Mouse (Mus musculus) myocyte (in vitro differentiated cells): ENCODE measurements around the gene Zfp839.

Source experiments
- CEBPB ChIP-seq: IDR thresholded peaks from 2 replicates; pipeline ENCODE4 v1.6.1; 2011; ENCODE audit warnings: mild to moderate bottlenecking, moderate library complexity; ENCODE audit not compliant: poor library complexity, insufficient read depth, severe bottlenecking
- E2F4 ChIP-seq: IDR thresholded peaks from one replicate; pipeline ENCODE4 v1.6.1; 2011; ENCODE audit warnings: mild to moderate bottlenecking, control low read depth, moderate library complexity; ENCODE audit not compliant: insufficient read depth
- MAX ChIP-seq: IDR thresholded peaks from one replicate; pipeline ENCODE4 v1.6.1; 2011; ENCODE audit warnings: low read depth, mild to moderate bottlenecking, control low read depth
- MYOD1 ChIP-seq, 3 experiments: IDR thresholded peaks; one replicate each; pipeline ENCODE4 v1.6.1; 2011; ENCODE audit warnings: control low read depth in 2 of 3, low read depth in 2 of 3, mild to moderate bottlenecking in 2 of 3, moderate library complexity in 1 of 3; ENCODE audit not compliant: insufficient read length in 2 of 3, control insufficient read depth in 1 of 3
- MYOG ChIP-seq, 3 experiments: IDR thresholded peaks; one replicate each; pipeline ENCODE4 v1.6.1; 2011; ENCODE audit warnings: control low read depth in 2 of 3, low read depth in 2 of 3, mild to moderate bottlenecking in 2 of 3; ENCODE audit not compliant: insufficient read length in 2 of 3, control insufficient read depth in 1 of 3, insufficient read depth in 1 of 3
- POLR2A ChIP-seq: IDR thresholded peaks from one replicate; pipeline ENCODE4 v1.6.1; 2011; ENCODE audit warnings: low read depth, mild to moderate bottlenecking, control low read depth, moderate library complexity; ENCODE audit not compliant: insufficient read length
- POLR2AphosphoS2 ChIP-seq: IDR thresholded peaks from one replicate; pipeline ENCODE4 v1.6.1; 2011; ENCODE audit warnings: low read depth, control low read depth; ENCODE audit not compliant: insufficient read length
- REST ChIP-seq: IDR thresholded peaks from one replicate; pipeline ENCODE4 v1.6.1; 2011; ENCODE audit warnings: mild to moderate bottlenecking, control low read depth, moderate library complexity; ENCODE audit not compliant: insufficient read depth, insufficient read length
- SRF ChIP-seq: IDR thresholded peaks from one replicate; pipeline ENCODE4 v1.6.1; 2011; ENCODE audit warnings: low read depth; ENCODE audit not compliant: control insufficient read depth, insufficient read length
- TCF12 ChIP-seq: IDR thresholded peaks from one replicate; pipeline ENCODE4 v1.6.1; 2011; ENCODE audit warnings: mild to moderate bottlenecking, control low read depth; ENCODE audit not compliant: poor library complexity, insufficient read depth, severe bottlenecking
- TCF3 ChIP-seq: IDR thresholded peaks from one replicate; pipeline ENCODE4 v1.6.1; 2011; ENCODE audit warnings: low read depth, control low read depth; ENCODE audit not compliant: insufficient read length
- USF1 ChIP-seq: IDR thresholded peaks from one replicate; pipeline ENCODE4 v1.6.1; 2011; ENCODE audit warnings: low read depth, mild to moderate bottlenecking, control low read depth, moderate library complexity

- TF ChIP-seq POLR2A = no peak
- no peak for TF ChIP-seq MAX
- no peak for TF ChIP-seq POLR2AphosphoS2
- TF ChIP-seq TCF12 = no peak
- TF ChIP-seq USF1 = no peak
- TF ChIP-seq TCF3 = no peak
- no peak for TF ChIP-seq REST
- TF ChIP-seq MYOD1 (IDR thresholded peaks at IDR 0.05; ENCODE audit: control insufficient read depth in 1 of 3, insufficient read length in 2 of 3, low read depth in 2 of 3) = no peak
- TF ChIP-seq MYOG (IDR thresholded peaks at IDR 0.05; ENCODE audit: control insufficient read depth in 1 of 3, insufficient read depth in 1 of 3, insufficient read length in 2 of 3, low read depth in 2 of 3) = no peak
- TF ChIP-seq E2F4 = no peak
- TF ChIP-seq CEBPB = no peak
- no peak for TF ChIP-seq SRF
These were observed 52.1 kb downstream of the Zfp839 start for GRCm38 (mm10) chr12:110902106-110902505.
